Mouse (Mus musculus) embryonic facial prominence, embryonic 11.5 days (tissue): ENCODE measurements at regions not wholly inside any gene's neighbourhood (a gene's known extent, or its start where the extent isn't known, plus 50 kb on each side); places are given as distances from the start of the nearest gene placed in this dataset.
A peak's percentile ranks its signal among the peaks of the same experiment; 100 is the strongest.

Source experiments
- ATAC-seq: fragments of 200-750 bp; cut with Nextera tagmentation; replicated peaks from 2 replicates; pipeline ENCODE4 v1.8.0; 2017; ENCODE audit warnings: low read depth; ENCODE audit not compliant: insufficient number of reproducible peaks, low FRiP score, low TSS enrichment
- DNase-seq: peaks from one replicate; pipeline ENCODE4 v3.0.0-alpha.2; 2015; ENCODE audit warnings: low spot score
- H3K27ac ChIP-seq: fragments of 300-500 bp; sonication (generic); replicated peaks from 2 replicates; pipeline ENCODE4 v1.5.1; 2014; ENCODE audit warnings: mild to moderate bottlenecking, low read depth, low read length, control low read depth
- H3K27me3 ChIP-seq: fragments of 300-500 bp; sonication (generic); 2 replicates; pipeline ENCODE4 v1.6.1; 2014; ENCODE audit warnings: mild to moderate bottlenecking, low read length, moderate library complexity, mixed read lengths; ENCODE audit not compliant: control insufficient read depth, insufficient read depth
- H3K36me3 ChIP-seq: fragments of 300-500 bp; sonication (generic); replicated peaks from 2 replicates; pipeline ENCODE4 v1.6.1; 2014; ENCODE audit warnings: low read depth, mild to moderate bottlenecking, low read length, moderate library complexity, mixed read lengths; ENCODE audit not compliant: control insufficient read depth, insufficient read depth
- H3K4me1 ChIP-seq: fragments of 300-500 bp; sonication (generic); 2 replicates; pipeline ENCODE4 v1.6.1; 2014; ENCODE audit warnings: low read length, mixed read lengths; ENCODE audit not compliant: control insufficient read depth, insufficient read depth
- H3K4me2 ChIP-seq: fragments of 300-500 bp; sonication (generic); 2 replicates; pipeline ENCODE4 v1.6.1; 2014; ENCODE audit warnings: low read depth, mild to moderate bottlenecking, control low read depth, low read length, moderate library complexity
- H3K4me3 ChIP-seq: fragments of 300-500 bp; sonication (generic); 2 replicates; pipeline ENCODE4 v1.5.1; 2014; ENCODE audit warnings: low read depth, low read length, control low read depth
- H3K9ac ChIP-seq: fragments of 300-500 bp; sonication (generic); replicated peaks from 2 replicates; pipeline ENCODE4 v1.6.1; 2014; ENCODE audit warnings: mild to moderate bottlenecking, control low read depth, low read length
- H3K9me3 ChIP-seq: fragments of 300-500 bp; sonication (generic); replicated peaks from 2 replicates; pipeline ENCODE4 v1.6.1; 2016; ENCODE audit warnings: mild to moderate bottlenecking, low read length, inconsistent platforms, mixed read lengths; ENCODE audit not compliant: control insufficient read depth
- WGBS: fragments of 180-500 bp; shearing (Covaris S2); extraction: QIAGEN DNeasy Blood & Tissue Kit; methylation state at CpG from one replicate; pipeline ENCODE4 v1.1.7; 2014; 5-methylcytosine and 5-hydroxymethylcytosine counted together

GRCm38 (mm10) chr3:137755391-137755790 lies 84.1 kb downstream of the Gm21962 start:
- Histone ChIP-seq H3K9me3 (no peaks in the 10 kb centered on the region), H3K4me2 (no peak overlapping the region), H3K4me3 (no peak overlapping the region), H3K27me3 (no peaks in the 10 kb centered on the region), H3K4me1 (no peaks in the 10 kb centered on the region), H3K36me3 (no peaks in the 10 kb centered on the region), H3K9ac (no peak overlapping the region), H3K27ac (no peak overlapping the region)
- no peak for DNase-seq
- ATAC-seq = no peak
- WGBS = 79% methylated on average over 5 of the region's 5 CpGs

- ATAC-seq = no peak
- Histone ChIP-seq H3K4me3 (no peak overlapping the region), H3K9me3 (no peaks in the 10 kb centered on the region), H3K27me3 (no peaks in the 10 kb centered on the region), H3K36me3 (no peaks in the 10 kb centered on the region), H3K4me2 (no peak overlapping the region), H3K9ac (no peak overlapping the region), H3K27ac (no peak overlapping the region), H3K4me1 (no peaks in the 10 kb centered on the region)
- DNase-seq = no peak
- 59% methylated on average over 14 of the region's 14 CpGs for WGBS
Observed at GRCm38 (mm10) chr3:137762213-137762884, 91.0 kb downstream of the Gm21962 start.

GRCm38 (mm10) chr3:137763406-137763805 lies 92.1 kb downstream of the Gm21962 start:
- ATAC-seq (no peak), DNase-seq (no peak)
- WGBS = 91% methylated on average over 5 of the region's 5 CpGs
- Histone ChIP-seq H3K36me3 (no peaks in the 10 kb centered on the region), H3K9ac (no peak overlapping the region), H3K9me3 (no peaks in the 10 kb centered on the region), H3K27me3 (no peaks in the 10 kb centered on the region), H3K4me1 (no peaks in the 10 kb centered on the region), H3K4me3 (no peak overlapping the region), H3K4me2 (no peak overlapping the region), H3K27ac (no peak overlapping the region)

GRCm38 (mm10) chr3:137768627-137769026 lies 95.7 kb upstream of the H2afz start:
- WGBS = 93% methylated on average over 4 of the region's 4 CpGs

GRCm38 (mm10) chr3:137775076-137775849 lies 89.0 kb upstream of the H2afz start:
- no peaks in the 10 kb centered on the region for H3K36me3 ChIP-seq
- 65% methylated on average over 6 of the region's 6 CpGs for WGBS
- DNase-seq (no peak), ATAC-seq (no peak)
- H3K4me3 ChIP-seq = no peak overlapping the region
- no peak overlapping the region for H3K4me2 ChIP-seq
- H3K27me3 ChIP-seq = peaks cover 3% of the 10 kb centered on the region; the same call in 1 of the 2 replicates
- H3K27ac ChIP-seq = no peak overlapping the region
- H3K9ac ChIP-seq = no peak overlapping the region
- no peaks in the 10 kb centered on the region for H3K9me3 ChIP-seq
- H3K4me1 ChIP-seq = no peaks in the 10 kb centered on the region

More at GRCm38 (mm10) chr3:137768627-137769026, 95.7 kb upstream of the H2afz start:
- H3K27ac ChIP-seq = no peak overlapping the region
- DNase-seq (no peak), ATAC-seq (no peak)
- no peak overlapping the region for H3K4me2 ChIP-seq
- H3K4me1 ChIP-seq = no peaks in the 10 kb centered on the region
- no peaks in the 10 kb centered on the region for H3K36me3 ChIP-seq
- no peak overlapping the region for H3K4me3 ChIP-seq
- no peaks in the 10 kb centered on the region for H3K27me3 ChIP-seq
- no peak overlapping the region for H3K9ac ChIP-seq
- H3K9me3 ChIP-seq = no peaks in the 10 kb centered on the region

GRCm38 (mm10) chr3:137778113-137778512 lies 86.2 kb upstream of the H2afz start:
- no peaks in the 10 kb centered on the region for H3K4me1 ChIP-seq
- H3K9ac ChIP-seq = no peak overlapping the region
- H3K9me3 ChIP-seq = no peaks in the 10 kb centered on the region
- ATAC-seq (0 out of 2 replicates have a peak, but pooled peaks have one; percentile 27), DNase-seq (peak; percentile 68)
- 35% methylated on average over 7 of the region's 7 CpGs for WGBS
- H3K36me3 ChIP-seq = no peaks in the 10 kb centered on the region
- peaks cover 3% of the 10 kb centered on the region; the same call in 1 of the 2 replicates for H3K27me3 ChIP-seq
- no peak overlapping the region for H3K4me2 ChIP-seq
- H3K27ac ChIP-seq = no peak overlapping the region
- H3K4me3 ChIP-seq = no peak overlapping the region

GRCm38 (mm10) chr3:137780029-137780428 lies 84.3 kb upstream of the H2afz start:
- Histone ChIP-seq H3K36me3 (no peaks in the 10 kb centered on the region), H3K4me3 (no peak overlapping the region), H3K4me1 (no peaks in the 10 kb centered on the region), H3K9me3 (no peaks in the 10 kb centered on the region), H3K9ac (no peak overlapping the region), H3K27me3 (peaks cover 3% of the 10 kb centered on the region; the same call in 1 of the 2 replicates), H3K27ac (no peak overlapping the region), H3K4me2 (peak overlapping the region; percentile 13)
- DNase-seq (no peak), ATAC-seq (no peak)
- WGBS = 6% methylated on average over 11 of the region's 11 CpGs

- no peak overlapping the region for H3K27ac ChIP-seq
- WGBS = 83% methylated on average over 5 of the region's 5 CpGs
- H3K9ac ChIP-seq = no peak overlapping the region
- H3K4me3 ChIP-seq = no peak overlapping the region
- peaks cover 3% of the 10 kb centered on the region; the same call in 1 of the 2 replicates for H3K27me3 ChIP-seq
- no peaks in the 10 kb centered on the region for H3K4me1 ChIP-seq
- ATAC-seq = no peak
- no peaks in the 10 kb centered on the region for H3K9me3 ChIP-seq
- DNase-seq = no peak
- no peaks in the 10 kb centered on the region for H3K36me3 ChIP-seq
- no peak overlapping the region for H3K4me2 ChIP-seq
Observed at GRCm38 (mm10) chr3:137782836-137783235, 81.5 kb upstream of the H2afz start.
